ENCODE assay signal across 15 mouse cellular contexts in the genomic region with DNA sequence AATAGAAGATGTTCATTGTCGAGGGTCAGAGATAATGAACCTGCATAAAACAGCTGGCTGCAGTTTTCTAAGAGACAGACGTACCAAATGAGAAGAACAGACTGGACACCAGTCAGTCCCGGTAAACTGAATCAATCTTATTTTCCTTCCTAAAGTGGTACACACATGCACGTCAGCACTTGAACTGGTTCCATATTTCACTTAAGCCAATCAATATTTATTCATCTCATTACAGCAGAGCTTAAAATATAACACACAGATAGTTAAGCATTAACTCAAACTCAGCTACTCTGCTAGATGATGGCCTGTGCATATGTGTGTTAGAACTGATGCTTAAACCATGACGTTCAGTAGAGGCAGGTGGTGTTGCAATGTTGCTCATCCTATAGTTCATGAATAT.
"Had no signal": no experiment of that assay in that cellular context is flagged by ENCODE, and none has a peak within 500 bp of the region (broad histone marks: within the 10 kb centered on the region; RNA-seq: fewer than 3 reads in every experiment).

No protein-coding gene starts in this region.

- H3K36me3 ChIP-seq: neural tube, embryonic 15.5 days; stomach, embryonic 15.5 days had no signal

- H3K27ac ChIP-seq: neural tube, embryonic 15.5 days; stomach, embryonic 15.5 days; stomach, postnatal 0 days had no signal

- H3K4me1 ChIP-seq: neural tube, embryonic 15.5 days; stomach, embryonic 15.5 days had no signal

- H3K4me2 ChIP-seq: neural tube, embryonic 15.5 days; stomach, embryonic 15.5 days had no signal

- H3K9ac ChIP-seq: neural tube, embryonic 15.5 days; stomach, embryonic 15.5 days had no signal

- H3K27me3 ChIP-seq: neural tube, embryonic 15.5 days; stomach, embryonic 15.5 days had no signal

- H3K9me3 ChIP-seq: neural tube, embryonic 15.5 days; stomach, embryonic 15.5 days had no signal

- DNase-seq: retina, postnatal 1 day; right cerebral cortex, adult 18-20 months; right cerebral cortex, postnatal 14 days; right cerebral cortex, postnatal 25 days; right cerebral cortex, postnatal 4 days; spleen, adult 18-20 months; thymus, adult 18-20 months; thymus, adult 2 months; thymus, postnatal 14 days; thymus, postnatal 25 days; thymus, postnatal 36 days; thymus, postnatal 4 days had no signal

- H3K4me3 ChIP-seq: neural tube, embryonic 15.5 days; stomach, embryonic 15.5 days had no signal
